Mouse (Mus musculus): ENCODE measurements around the gene Irx6.

GRCm38 (mm10) chr8:92678407-92678806, 4.3 kb downstream of the Irx6 start:
- TF ChIP-seq POLR2A (IDR thresholded peaks at IDR 0.05; ENCODE audit: borderline replicate concordance, insufficient read depth, low read length) (no peak), CTCF (IDR thresholded peaks at IDR 0.05; ENCODE audit: borderline replicate concordance, insufficient read depth, low read depth, low read length) (no peak)
